Mouse (Mus musculus) NIH3T3 (cell line): Measurements from ENCODE around the gene Tmem191c.

Experiments used
- DNase-seq: peaks from one replicate; pipeline ENCODE4 v3.0.0-alpha.2; 2012; ENCODE audit warnings: low read depth

Tmem191c gene

GRCm38 (mm10) chr16:17329848-17330570 lies 54.1 kb downstream of the Tmem191c start:
- peak; percentile 20 for DNase-seq

GRCm38 (mm10) chr16:17331116-17331515 lies 55.2 kb downstream of the Tmem191c start, which contains the start of gene Serpind1:
Serpind1 (plus strand) TSS chr16:17331371.
- DNase-seq: no peak

- no peak for DNase-seq
These were observed 56.0 kb downstream of the Tmem191c start for GRCm38 (mm10) chr16:17331855-17332254.
